Mouse (Mus musculus): ENCODE results near the gene Ttc6. TPM values are rescaled to one million over a fixed set of nuclear protein-coding genes. Genes with fewer than 3 reads are reported as not detected.
A peak's percentile ranks its signal among the peaks of the same experiment; 100 is the strongest.

The Ttc6 gene
- polyA plus RNA-seq (2015; fragmentation: Nextera tagmentation; extraction: Ambion mirVana) = 3.8 and 4.2 TPM in 2 replicates

DNA sequence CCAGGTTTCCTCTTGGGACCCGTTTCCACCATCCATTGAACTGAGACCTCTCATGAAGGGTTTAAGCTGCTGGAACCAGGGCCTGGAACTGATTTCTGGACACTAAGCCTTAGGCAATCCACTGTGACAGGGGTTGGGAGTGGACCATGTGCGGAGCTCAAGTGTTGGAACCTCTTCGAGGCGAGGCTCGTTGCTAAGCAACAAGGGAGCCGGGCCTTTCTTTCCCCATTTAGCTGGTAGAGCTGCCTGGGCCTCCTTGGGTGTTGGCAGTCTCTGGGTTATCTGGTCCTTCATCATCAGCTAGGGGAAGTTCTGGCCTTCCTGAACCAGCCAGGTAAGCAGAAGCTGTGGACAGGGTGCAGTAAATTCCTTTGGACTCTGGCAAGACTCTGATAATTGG lies at the start of gene Ttc6:
Gene Ttc6, plus strand, starts transcription at position 205 of the 400 bp plus-strand sequence.
- Histone ChIP-seq H3K27me3 (replicated peaks) (no peaks in the 10 kb centered on the region), H3K9me3 (no peaks in the 10 kb centered on the region), H3K27ac (no peak within 1 kb of the TSS), H3K9ac (no peak within 1 kb of the TSS), H3K36me3 (no peaks in the 10 kb centered on the region), H3K4me1 (no peaks in the 10 kb centered on the region), H3K4me2 (no peak within 1 kb of the TSS), H3K4me3 (replicated peaks) (no peak within 1 kb of the TSS)
- 62% methylated on average over 6 of the region's 6 CpGs for WGBS
- no peak for ATAC-seq (ENCODE audit: insufficient read depth, low FRiP score, low read depth)

DNA sequence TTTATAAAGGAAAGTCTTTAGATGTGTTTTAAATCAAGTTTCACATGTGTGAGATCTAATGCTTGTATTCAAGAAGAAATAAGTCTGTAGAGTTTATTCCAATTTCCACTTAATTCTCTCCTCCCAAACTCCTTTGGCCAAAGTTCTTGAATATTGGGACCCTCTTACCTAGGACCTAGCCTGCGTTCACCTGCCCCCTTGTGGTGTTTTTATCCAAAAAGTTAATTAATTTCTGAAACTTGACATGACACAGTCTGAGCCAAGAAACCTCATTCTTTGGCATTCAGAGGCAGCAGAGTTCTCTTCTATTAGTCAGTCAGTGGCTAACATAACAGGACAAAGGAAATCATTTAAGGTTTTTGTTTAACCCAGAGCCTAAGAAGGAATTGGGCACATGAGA lies 49.4 kb upstream of the Ttc6 start:
- Histone ChIP-seq H3K4me2 (no peak overlapping the region), H3K9ac (no peak overlapping the region), H3K36me3 (no peaks in the 10 kb centered on the region), H3K27ac (no peak overlapping the region), H3K9me3 (no peaks in the 10 kb centered on the region), H3K27me3 (replicated peaks) (no peaks in the 10 kb centered on the region), H3K4me1 (no peaks in the 10 kb centered on the region), H3K4me3 (replicated peaks) (no peak overlapping the region)
- 36% methylated on average over 1 of the region's 1 CpGs for WGBS
- ATAC-seq (ENCODE audit: insufficient read depth, low FRiP score, low read depth) = no peak

- H3K27ac ChIP-seq = no peak overlapping the region; the same call in 1 of the 2 replicates
- no peak overlapping the region for H3K4me3 ChIP-seq (replicated peaks)
- no peaks in the 10 kb centered on the region for H3K4me1 ChIP-seq
- peak overlapping the region; percentile 8; the same call in 1 of the 2 replicates for H3K4me2 ChIP-seq
- H3K9me3 ChIP-seq = no peaks in the 10 kb centered on the region
- ATAC-seq (ENCODE audit: insufficient read depth, low FRiP score, low read depth) = peak; percentile 58; the same call in 1 of the 2 replicates
- H3K27me3 ChIP-seq (replicated peaks) = no peaks in the 10 kb centered on the region
- WGBS = 42% methylated on average over 12 of the region's 12 CpGs
- H3K9ac ChIP-seq = no peak overlapping the region
- H3K36me3 ChIP-seq = no peaks in the 10 kb centered on the region
Observed at GRCm38 (mm10) chr12:57515702-57516377, 48.1 kb upstream of the Ttc6 start.

DNA sequence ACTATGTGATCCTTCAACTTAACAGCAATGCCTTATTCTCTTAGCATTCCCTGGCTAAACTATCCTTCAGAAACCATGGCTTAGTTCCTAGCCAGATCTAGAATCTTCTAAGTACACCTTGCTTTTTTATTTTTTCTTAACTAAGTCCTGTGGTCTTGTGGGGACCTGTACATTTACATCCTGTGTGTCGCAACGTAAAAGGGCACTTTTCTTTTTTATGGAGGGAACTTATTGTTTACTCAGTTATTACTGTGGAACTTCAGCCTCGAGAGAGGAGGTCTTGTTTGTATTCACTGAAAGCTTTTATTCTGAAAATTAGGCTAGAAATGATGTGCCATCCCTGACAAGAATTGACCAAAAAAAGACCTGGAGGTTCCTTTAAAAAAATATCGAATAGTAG lies 35.6 kb upstream of the Ttc6 start:
- no peaks in the 10 kb centered on the region for H3K4me1 ChIP-seq
- no peaks in the 10 kb centered on the region for H3K36me3 ChIP-seq
- H3K4me2 ChIP-seq = no peak overlapping the region
- no peak overlapping the region for H3K4me3 ChIP-seq (replicated peaks)
- no peak overlapping the region for H3K9ac ChIP-seq
- no peak for ATAC-seq (ENCODE audit: insufficient read depth, low FRiP score, low read depth)
- WGBS = 41% methylated on average over 4 of the region's 4 CpGs
- no peak overlapping the region for H3K27ac ChIP-seq
- no peaks in the 10 kb centered on the region for H3K9me3 ChIP-seq
- H3K27me3 ChIP-seq (replicated peaks) = peaks cover 13% of the 10 kb centered on the region

GRCm38 (mm10) chr12:57530474-57530873 lies 33.4 kb upstream of the Ttc6 start:
- H3K27me3 ChIP-seq (replicated peaks) = peaks cover 25% of the 10 kb centered on the region
- no peak overlapping the region for H3K27ac ChIP-seq

DNA sequence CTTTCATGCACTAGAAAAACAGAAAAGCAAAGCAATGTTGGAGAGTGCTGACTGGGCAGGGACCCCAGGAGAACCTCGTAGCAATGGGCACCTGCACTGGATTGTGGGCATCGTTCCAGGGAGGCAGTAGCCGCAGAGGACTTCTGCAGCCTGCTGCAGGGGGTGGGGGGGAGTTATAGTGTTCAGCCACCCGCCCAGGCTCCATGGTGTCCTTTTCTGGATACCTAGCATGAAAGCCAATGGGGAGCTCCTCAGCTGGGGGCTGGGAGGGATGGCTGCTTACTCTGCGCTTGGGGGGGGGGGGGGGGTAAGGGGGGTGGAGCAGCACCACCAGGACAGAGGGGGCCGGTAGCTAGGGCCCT lies 29.4 kb upstream of the Ttc6 start:
- WGBS = 1% methylated on average over 5 of the region's 6 CpGs
- peaks cover 14% of the 10 kb centered on the region for H3K4me1 ChIP-seq
- H3K27me3 ChIP-seq (replicated peaks) = peaks cover 50% of the 10 kb centered on the region
- no peak overlapping the region for H3K4me3 ChIP-seq (replicated peaks)
- no peaks in the 10 kb centered on the region for H3K36me3 ChIP-seq
- H3K27ac ChIP-seq = peak overlapping the region; percentile 69; the same call in 1 of the 2 replicates
- no peak overlapping the region for H3K9ac ChIP-seq
- ATAC-seq (ENCODE audit: insufficient read depth, low FRiP score, low read depth) = no peak
- H3K9me3 ChIP-seq = no peaks in the 10 kb centered on the region
- peak overlapping the region; percentile 17 for H3K4me2 ChIP-seq

More at GRCm38 (mm10) chr12:57530474-57530873, 33.4 kb upstream of the Ttc6 start:
- 33% methylated on average over 9 of the region's 9 CpGs for WGBS
- no peaks in the 10 kb centered on the region for H3K9me3 ChIP-seq
- no peak overlapping the region for H3K4me3 ChIP-seq (replicated peaks)
- peaks cover 4% of the 10 kb centered on the region for H3K4me1 ChIP-seq
- no peak overlapping the region for H3K9ac ChIP-seq
- no peak for ATAC-seq (ENCODE audit: insufficient read depth, low FRiP score, low read depth)
- H3K4me2 ChIP-seq = no peak overlapping the region
- H3K36me3 ChIP-seq = no peaks in the 10 kb centered on the region

GRCm38 (mm10) chr12:57534879-57535611 lies 28.9 kb upstream of the Ttc6 start:
- Histone ChIP-seq H3K9ac (0 out of 2 replicates have a peak overlapping the region, but pooled peaks have one; percentile 4), H3K27ac (peak overlapping the region; percentile 90), H3K9me3 (no peaks in the 10 kb centered on the region), H3K36me3 (no peaks in the 10 kb centered on the region), H3K4me3 (replicated peaks) (0 out of 2 replicates have a peak overlapping the region, but pooled peaks have one; percentile 2), H3K4me1 (peaks cover 14% of the 10 kb centered on the region), H3K4me2 (peak overlapping the region; percentile 17), H3K27me3 (replicated peaks) (peaks cover 50% of the 10 kb centered on the region)
- ATAC-seq (ENCODE audit: insufficient read depth, low FRiP score, low read depth) = peak; percentile 92
- 1% methylated on average over 34 of the region's 39 CpGs for WGBS

DNA sequence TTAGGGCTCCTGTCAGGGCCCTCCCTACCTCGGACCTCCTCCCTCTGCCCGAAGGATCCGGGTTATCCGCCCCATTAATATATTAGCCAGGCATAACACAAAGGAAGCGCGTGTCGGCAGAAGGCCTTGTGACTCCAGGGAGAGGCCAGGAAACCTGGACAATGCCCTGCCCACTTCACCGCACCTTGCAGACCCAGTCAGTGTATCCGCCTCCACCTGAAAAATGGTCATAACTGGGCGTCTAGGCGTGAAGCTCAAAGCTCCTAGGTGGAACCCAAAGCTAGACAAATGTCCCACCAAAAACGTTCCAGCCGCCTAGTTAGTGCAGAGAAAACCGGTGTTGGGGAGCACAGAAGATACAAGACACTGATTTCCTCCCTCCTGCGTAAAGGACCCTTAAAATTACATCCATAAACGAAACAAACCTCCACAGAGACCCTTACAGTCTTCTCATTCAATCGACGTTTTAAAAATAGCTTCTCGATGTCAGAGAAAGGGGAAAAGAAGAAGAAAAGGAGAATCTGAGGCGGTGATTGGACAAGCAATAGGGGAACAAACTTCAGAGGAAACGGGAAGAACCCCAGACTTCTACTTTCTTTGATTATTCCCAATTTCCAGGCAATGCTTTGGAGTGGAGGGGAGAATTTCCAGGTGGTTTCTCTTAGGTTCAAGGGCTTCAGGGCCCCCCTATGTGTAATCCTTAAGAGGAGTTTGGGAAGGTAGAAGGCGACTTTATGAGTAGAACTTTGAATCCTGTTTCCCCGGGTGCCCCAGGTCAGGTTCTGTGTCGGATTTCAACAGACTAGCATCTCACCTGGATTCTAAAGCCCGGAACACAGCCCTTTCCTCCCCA lies 27.6 kb upstream of the Ttc6 start:
- H3K27me3 ChIP-seq (replicated peaks) = peaks cover 55% of the 10 kb centered on the region
- no peak overlapping the region for H3K4me3 ChIP-seq (replicated peaks)
- 2% methylated on average over 25 of the region's 25 CpGs for WGBS
- H3K9me3 ChIP-seq = no peaks in the 10 kb centered on the region
- no peak overlapping the region; the same call in 1 of the 2 replicates for H3K9ac ChIP-seq
- H3K4me1 ChIP-seq = peaks cover 14% of the 10 kb centered on the region
- peak overlapping the region; percentile 90 for H3K27ac ChIP-seq
- H3K36me3 ChIP-seq = no peaks in the 10 kb centered on the region
- H3K4me2 ChIP-seq = peak overlapping the region; percentile 17
- peak; percentile 32; the same call in 1 of the 2 replicates for ATAC-seq (ENCODE audit: insufficient read depth, low FRiP score, low read depth)

- Histone ChIP-seq H3K9me3 (no peaks in the 10 kb centered on the region), H3K9ac (no peak overlapping the region; the same call in 1 of the 2 replicates), H3K4me1 (peaks cover 14% of the 10 kb centered on the region), H3K36me3 (no peaks in the 10 kb centered on the region), H3K27me3 (replicated peaks) (peaks cover 60% of the 10 kb centered on the region), H3K4me2 (peak overlapping the region; percentile 17), H3K27ac (peak overlapping the region; percentile 90), H3K4me3 (replicated peaks) (no peak overlapping the region)
- WGBS = 6% methylated on average over 11 of the region's 11 CpGs
- no peak for ATAC-seq (ENCODE audit: insufficient read depth, low FRiP score, low read depth)
Observed at GRCm38 (mm10) chr12:57536909-57537670, 26.8 kb upstream of the Ttc6 start.

- Histone ChIP-seq H3K27me3 (replicated peaks) (peaks cover 60% of the 10 kb centered on the region), H3K4me3 (replicated peaks) (peak overlapping the region; percentile 34), H3K27ac (peak overlapping the region; percentile 67; the same call in 1 of the 2 replicates), H3K36me3 (no peaks in the 10 kb centered on the region), H3K4me2 (peak overlapping the region; percentile 52), H3K4me1 (peaks cover 19% of the 10 kb centered on the region), H3K9me3 (no peaks in the 10 kb centered on the region), H3K9ac (no peak overlapping the region; the same call in 1 of the 2 replicates)
- no peak for ATAC-seq (ENCODE audit: insufficient read depth, low FRiP score, low read depth)
- 3% methylated on average over 21 of the region's 21 CpGs for WGBS
Observed at GRCm38 (mm10) chr12:57537791-57538587, 25.9 kb upstream of the Ttc6 start.
